Mouse (Mus musculus): ENCODE results near the gene Ucn2.

DNA sequence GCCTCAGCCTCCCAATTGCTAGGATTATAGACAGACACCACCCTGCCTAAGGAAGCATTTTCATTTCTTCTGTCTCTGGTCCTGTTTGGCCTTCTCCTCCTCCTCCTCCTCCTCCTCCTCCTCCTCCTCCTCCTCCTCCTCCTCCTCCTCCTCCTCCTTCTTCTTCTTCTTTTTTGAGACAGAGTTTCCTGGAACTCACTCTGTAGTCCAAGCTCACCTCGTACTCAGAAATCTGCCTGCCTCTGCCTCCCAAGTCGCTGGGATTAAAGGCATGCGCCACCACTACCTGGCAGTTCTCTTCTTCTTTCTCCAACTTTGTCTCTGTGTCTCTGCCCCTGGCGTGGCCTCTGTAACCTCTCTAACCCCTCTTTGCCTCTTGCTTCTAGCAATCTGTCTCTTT lies at the start of gene Ucn2:
- TF ChIP-seq CTCF (IDR thresholded peaks at IDR 0.05; ENCODE audit: low read depth) (no peak), EP300 (optimal IDR thresholded peaks at IDR 0.05) (no peak)
